In the genomic region with DNA sequence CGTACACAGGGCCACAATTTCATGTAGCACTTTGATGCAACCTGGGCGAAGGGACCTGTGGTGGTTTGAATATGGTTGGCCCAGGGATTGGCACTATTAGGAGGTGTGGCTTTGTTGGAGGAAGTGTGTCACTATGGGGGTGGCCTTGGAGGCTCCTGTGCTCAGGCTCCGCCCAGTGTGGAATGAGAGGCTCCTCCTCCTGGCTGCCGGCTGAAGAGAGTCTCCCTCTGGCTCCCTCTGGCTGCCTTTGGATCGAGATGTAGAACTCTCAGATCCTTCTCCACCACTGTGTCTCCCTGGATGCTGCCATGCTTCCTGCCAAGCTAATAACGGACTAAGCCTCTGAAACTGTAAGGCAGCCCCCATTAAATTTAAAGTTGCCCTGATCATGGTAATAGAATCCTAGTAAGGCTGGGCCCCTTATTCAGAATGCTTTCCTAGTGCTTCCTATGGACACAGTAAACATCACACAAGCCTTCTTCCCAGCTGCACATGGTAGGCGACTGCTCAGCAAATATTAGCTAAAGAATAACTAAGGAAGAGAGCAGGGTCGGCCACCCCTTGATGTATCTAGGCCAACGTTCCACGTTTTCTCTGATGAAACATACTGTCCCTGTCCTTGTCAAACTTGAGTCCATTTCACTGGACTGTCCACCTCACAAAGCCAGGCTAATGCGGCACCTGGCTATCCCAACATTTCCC, we compare ENCODE assay signal across 16 mouse cellular contexts.
A peak's percentile ranks its signal among the peaks of the same experiment; 100 is the strongest.
DNase-seq lines count a peak whose midpoint lies in the region; ATAC-seq and TF ChIP-seq lines count a peak whose summit lies in the region.
"Had no signal": no experiment of that assay in that cellular context is flagged by ENCODE, and none has a peak within 500 bp of the region (broad histone marks: within the 10 kb centered on the region; RNA-seq: fewer than 3 reads in every experiment).

No protein-coding gene starts in this region.

- H3K9ac ChIP-seq in hindbrain, postnatal 0 days (replicated peaks; ENCODE audit: low read length), result no peak overlapping the region
- no peak overlapping the region for H3K9ac ChIP-seq in hindbrain, embryonic 16.5 days (ENCODE audit: low read depth, low read length)
- H3K9ac ChIP-seq in liver, postnatal 0 days (replicated peaks), result no peak overlapping the region
- H3K9ac ChIP-seq in stomach, postnatal 0 days (ENCODE audit: low read length), result no peak overlapping the region
- H3K9ac ChIP-seq: liver, embryonic 14.5 days; midbrain, embryonic 12.5 days had no signal

- H3K27ac ChIP-seq in hindbrain, postnatal 0 days, result no peak overlapping the region
- no peak overlapping the region for H3K27ac ChIP-seq in hindbrain, embryonic 16.5 days (ENCODE audit: low read depth, low read length)
- no peak overlapping the region for H3K27ac ChIP-seq in liver, postnatal 0 days (ENCODE audit: low read depth)
- H3K27ac ChIP-seq in embryonic facial prominence, embryonic 10.5 days (replicated peaks), result no peak overlapping the region
- no peak overlapping the region for H3K27ac ChIP-seq in stomach, postnatal 0 days (replicated peaks)
- H3K27ac ChIP-seq: liver, embryonic 14.5 days; midbrain, embryonic 12.5 days had no signal

- peak; percentile 12 for DNase-seq in hindbrain, postnatal 0 days (ENCODE audit: low spot score)
- DNase-seq in liver, postnatal 0 days, result no peak
- no peak for DNase-seq in liver
- DNase-seq in embryonic facial prominence, embryonic 10.5 days (ENCODE audit: low spot score), result peak; percentile 7
- peak; percentile 22 for DNase-seq in stomach, postnatal 0 days (ENCODE audit: low spot score)
- DNase-seq in ovary, postnatal 10 days (ENCODE audit: low spot score), result no peak
- DNase-seq in left cerebral cortex, postnatal 10 days (ENCODE audit: extremely low spot score in 1 of 2, low spot score in 2 of 2), result no peak
- DNase-seq: cerebellum, adult 11-12 months; heart, postnatal 36 days; kidney, adult 2 months; lung, postnatal 36 days; thymus, postnatal 4 days had no signal

- TF ChIP-seq CTCF in hindbrain, postnatal 0 days (IDR thresholded peaks at IDR 0.05; ENCODE audit: low read depth), result peak; percentile 24; the same call in 1 of the 2 replicates
- no peak for TF ChIP-seq CTCF in liver, postnatal 0 days (IDR thresholded peaks at IDR 0.05; ENCODE audit: low read depth)
- TF ChIP-seq CTCF in stomach, postnatal 0 days (IDR thresholded peaks at IDR 0.05; ENCODE audit: low read depth), result peak; percentile 40; the same call in 1 of the 2 replicates

- no peak overlapping the region for H3K4me2 ChIP-seq in hindbrain, postnatal 0 days (ENCODE audit: low read depth, low read length)
- H3K4me2 ChIP-seq in hindbrain, embryonic 16.5 days (ENCODE audit: low read length), result no peak overlapping the region
- H3K4me2 ChIP-seq in liver, postnatal 0 days (ENCODE audit: low read depth, low read length), result no peak overlapping the region
- no peak overlapping the region for H3K4me2 ChIP-seq in stomach, postnatal 0 days (replicated peaks; ENCODE audit: low read depth)
- H3K4me2 ChIP-seq: midbrain, embryonic 12.5 days had no signal

- H3K36me3 ChIP-seq in hindbrain, postnatal 0 days (ENCODE audit: insufficient read depth, low read length), result no peaks in the 10 kb centered on the region
- no peaks in the 10 kb centered on the region for H3K36me3 ChIP-seq in hindbrain, embryonic 16.5 days (ENCODE audit: control insufficient read depth, insufficient read depth, low read length)
- H3K36me3 ChIP-seq in liver, postnatal 0 days (replicated peaks; ENCODE audit: insufficient read depth, low read length), result no peaks in the 10 kb centered on the region
- no peaks in the 10 kb centered on the region for H3K36me3 ChIP-seq in embryonic facial prominence, embryonic 10.5 days (replicated peaks)
- no peaks in the 10 kb centered on the region for H3K36me3 ChIP-seq in stomach, postnatal 0 days (ENCODE audit: control insufficient read depth, insufficient read depth, low read length)
- H3K36me3 ChIP-seq: midbrain, embryonic 12.5 days had no signal

- 83% methylated on average over 11 of the region's 11 CpGs for WGBS in hindbrain, postnatal 0 days
- WGBS in hindbrain, embryonic 16.5 days, result 83% methylated on average over 11 of the region's 11 CpGs
- WGBS in liver, postnatal 0 days (ENCODE audit: insufficient replicate concordance), result 67% methylated on average over 11 of the region's 11 CpGs
- 82% methylated on average over 11 of the region's 11 CpGs for WGBS in embryonic facial prominence, embryonic 10.5 days
- 64% methylated on average over 11 of the region's 11 CpGs for WGBS in stomach, postnatal 0 days

- ATAC-seq in hindbrain, postnatal 0 days, result no peak; the same call in 1 of the 2 replicates
- ATAC-seq in hindbrain, embryonic 16.5 days, result no peak
- ATAC-seq in liver, postnatal 0 days, result peak; percentile 21; the same call in 1 of the 2 replicates
- ATAC-seq in stomach, postnatal 0 days (ENCODE audit: low FRiP score, low TSS enrichment), result no peak
- ATAC-seq: forebrain, embryonic 14.5 days had no signal

- TF ChIP-seq EP300 in liver, postnatal 0 days (IDR thresholded peaks at IDR 0.05; ENCODE audit: low read depth), result no peak
- TF ChIP-seq EP300 in stomach, postnatal 0 days (optimal IDR thresholded peaks at IDR 0.05), result no peak

- H3K27me3 ChIP-seq in hindbrain, postnatal 0 days (ENCODE audit: insufficient read depth, low read length), result no peaks in the 10 kb centered on the region
- no peaks in the 10 kb centered on the region for H3K27me3 ChIP-seq in hindbrain, embryonic 16.5 days (replicated peaks; ENCODE audit: control insufficient read depth, insufficient read depth, low read length)
- H3K27me3 ChIP-seq in liver, postnatal 0 days (ENCODE audit: insufficient read depth, low read length), result no peaks in the 10 kb centered on the region
- H3K27me3 ChIP-seq in embryonic facial prominence, embryonic 10.5 days (replicated peaks; ENCODE audit: low read depth, poor library complexity, severe bottlenecking), result no peaks in the 10 kb centered on the region
- H3K27me3 ChIP-seq in stomach, postnatal 0 days (ENCODE audit: control insufficient read depth, insufficient read depth, low read length), result no peaks in the 10 kb centered on the region
- H3K27me3 ChIP-seq: midbrain, embryonic 12.5 days had no signal

- H3K4me1 ChIP-seq in hindbrain, postnatal 0 days (ENCODE audit: insufficient read depth, low read length), result no peaks in the 10 kb centered on the region
- H3K4me1 ChIP-seq in hindbrain, embryonic 16.5 days (ENCODE audit: control insufficient read depth, insufficient read depth, low read depth, low read length), result no peaks in the 10 kb centered on the region
- peaks cover 7% of the 10 kb centered on the region for H3K4me1 ChIP-seq in liver, postnatal 0 days (ENCODE audit: insufficient read depth)
- H3K4me1 ChIP-seq in embryonic facial prominence, embryonic 10.5 days, result 0 out of 2 replicates have a peak, but pooled peaks cover 3% of the 10 kb centered on the region
- no peaks in the 10 kb centered on the region for H3K4me1 ChIP-seq in stomach, postnatal 0 days (replicated peaks; ENCODE audit: control insufficient read depth, insufficient read depth)
- H3K4me1 ChIP-seq: midbrain, embryonic 12.5 days had no signal

- intact Hi-C loops in left cerebral cortex, postnatal 10 days (cut with DNase I), result no loop called here

- H3K9me3 ChIP-seq in hindbrain, postnatal 0 days (ENCODE audit: low read length), result no peaks in the 10 kb centered on the region
- no peaks in the 10 kb centered on the region for H3K9me3 ChIP-seq in hindbrain, embryonic 16.5 days (ENCODE audit: control insufficient read depth, low read length)
- H3K9me3 ChIP-seq in liver, postnatal 0 days (ENCODE audit: low read length), result no peaks in the 10 kb centered on the region
- H3K9me3 ChIP-seq in embryonic facial prominence, embryonic 10.5 days, result no peaks in the 10 kb centered on the region
- no peaks in the 10 kb centered on the region for H3K9me3 ChIP-seq in stomach, postnatal 0 days (ENCODE audit: control insufficient read depth, low read length)
- H3K9me3 ChIP-seq: midbrain, embryonic 12.5 days had no signal

- no peak overlapping the region for H3K4me3 ChIP-seq in hindbrain, postnatal 0 days (ENCODE audit: low read length)
- H3K4me3 ChIP-seq in hindbrain, embryonic 16.5 days (ENCODE audit: low read length), result no peak overlapping the region
- H3K4me3 ChIP-seq in liver, postnatal 0 days (ENCODE audit: low read depth, low read length), result no peak overlapping the region
- no peak overlapping the region for H3K4me3 ChIP-seq in embryonic facial prominence, embryonic 10.5 days
- H3K4me3 ChIP-seq in stomach, postnatal 0 days (ENCODE audit: low read depth, low read length), result no peak overlapping the region
- H3K4me3 ChIP-seq: midbrain, embryonic 12.5 days had no signal

Comparison
In these comparisons a context has a peak if more than half of its experiments do, and no peak if none do; other contexts are left out.
1. DNase-seq: peak in hindbrain, postnatal 0 days (single experiment), embryonic facial prominence, embryonic 10.5 days (single experiment) and stomach, postnatal 0 days (single experiment); none in liver, postnatal 0 days (single experiment), liver (single experiment), ovary, postnatal 10 days (single experiment) and left cerebral cortex, postnatal 10 days (0 of 2).